Mouse (Mus musculus): Measurements from ENCODE around the gene Pms1.
"Not testable (repeated sequence)": the region's sequence is repeated elsewhere in the genome, so short reads cannot be mapped to it uniquely, and the experiment has no call there.

Pms1 gene

GRCm38 (mm10) chr1:53296581-53297383 is at the start of gene Pms1, which contains the start of the genes Ormdl1 and Gm28778:
Gene Pms1, minus strand, starts transcription at chr1:53297018.
Gene Ormdl1, plus strand, starts transcription at chr1:53297095.
Gene Gm28778, plus strand, starts transcription at chr1:53297111.
- peak; percentile 97 to 98 for DNase-seq (ENCODE audit: inconsistent age in 2 of 2, low spot score in 1 of 2)

GRCm38 (mm10) chr1:53341071-53341470 is 44.3 kb upstream of the Pms1 start:
- DNase-seq (ENCODE audit: inconsistent age in 2 of 2, low spot score in 1 of 2): no peak

- not testable (repeated sequence) for DNase-seq (ENCODE audit: inconsistent age in 2 of 2, low spot score in 1 of 2)
Observed at GRCm38 (mm10) chr1:53337403-53337802, 40.6 kb upstream of the Pms1 start.

GRCm38 (mm10) chr1:53335465-53335864 is 38.6 kb upstream of the Pms1 start:
- no peak for DNase-seq (ENCODE audit: inconsistent age in 2 of 2, low spot score in 1 of 2)

- DNase-seq (ENCODE audit: inconsistent age in 2 of 2, low spot score in 1 of 2): not testable (repeated sequence)
Observed at GRCm38 (mm10) chr1:53333527-53333926, 36.7 kb upstream of the Pms1 start.

GRCm38 (mm10) chr1:53324827-53325494 is 28.1 kb upstream of the Pms1 start:
- DNase-seq (ENCODE audit: inconsistent age in 2 of 2, low spot score in 1 of 2): no peak

GRCm38 (mm10) chr1:53324277-53324676 is 27.5 kb upstream of the Pms1 start:
- DNase-seq (ENCODE audit: inconsistent age in 2 of 2, low spot score in 1 of 2): no peak

- no peak for DNase-seq (ENCODE audit: inconsistent age in 2 of 2, low spot score in 1 of 2)
Observed at GRCm38 (mm10) chr1:53323254-53323653, 26.4 kb upstream of the Pms1 start.

GRCm38 (mm10) chr1:53321662-53322344 is 25.0 kb upstream of the Pms1 start:
- DNase-seq (ENCODE audit: inconsistent age in 2 of 2, low spot score in 1 of 2): no peak

- DNase-seq (ENCODE audit: inconsistent age in 2 of 2, low spot score in 1 of 2): peak; percentile 88 to 97
Observed at GRCm38 (mm10) chr1:53312989-53313967, 16.5 kb upstream of the Pms1 start, which contains the start of gene Osgepl1. Gene Osgepl1, plus strand, starts transcription at chr1:53313624.

- DNase-seq (ENCODE audit: inconsistent age in 2 of 2, low spot score in 1 of 2): peak; percentile 11 to 72
Observed at GRCm38 (mm10) chr1:53300506-53300905, 3.7 kb upstream of the Pms1 start.

GRCm38 (mm10) chr1:53291197-53291596 is 5.6 kb downstream of the Pms1 start:
- DNase-seq (ENCODE audit: inconsistent age in 2 of 2, low spot score in 1 of 2): no peak

- DNase-seq (ENCODE audit: inconsistent age in 2 of 2, low spot score in 1 of 2): peak; percentile 36 to 75
Observed at GRCm38 (mm10) chr1:53272646-53273045, 24.2 kb downstream of the Pms1 start.

GRCm38 (mm10) chr1:53269901-53270300 is 26.9 kb downstream of the Pms1 start:
- DNase-seq (ENCODE audit: inconsistent age in 2 of 2, low spot score in 1 of 2): peak; percentile 67 to 74

GRCm38 (mm10) chr1:53264958-53265612 is 31.7 kb downstream of the Pms1 start:
- not testable (repeated sequence) for DNase-seq (ENCODE audit: inconsistent age in 2 of 2, low spot score in 1 of 2)

- DNase-seq (ENCODE audit: inconsistent age in 2 of 2, low spot score in 1 of 2): no peak
Observed at GRCm38 (mm10) chr1:53226063-53226462, 70.8 kb downstream of the Pms1 start.

- DNase-seq (ENCODE audit: inconsistent age in 2 of 2, low spot score in 1 of 2): no peak
Observed at GRCm38 (mm10) chr1:53225616-53226015, 71.2 kb downstream of the Pms1 start.

- DNase-seq (ENCODE audit: inconsistent age in 2 of 2, low spot score in 1 of 2): no peak
Observed at GRCm38 (mm10) chr1:53224775-53225174, 72.0 kb downstream of the Pms1 start.

GRCm38 (mm10) chr1:53210136-53210535 is 86.7 kb downstream of the Pms1 start:
- no peak for DNase-seq (ENCODE audit: inconsistent age in 2 of 2, low spot score in 1 of 2)

- no peak for DNase-seq (ENCODE audit: inconsistent age in 2 of 2, low spot score in 1 of 2)
Observed at GRCm38 (mm10) chr1:53203902-53204301, 92.9 kb downstream of the Pms1 start.

Data from adrenal gland, adult (tissue).